Mouse (Mus musculus) right cerebral cortex, adult 2 months (tissue): ENCODE results near the gene Zhx3.

ENCODE experiments used
- DNase-seq, 2 experiments: peaks; one replicate each; pipeline ENCODE4 v3.0.0; 2021 to 2022; ENCODE audit warnings: low spot score in 2 of 2

The Zhx3 gene

DNA sequence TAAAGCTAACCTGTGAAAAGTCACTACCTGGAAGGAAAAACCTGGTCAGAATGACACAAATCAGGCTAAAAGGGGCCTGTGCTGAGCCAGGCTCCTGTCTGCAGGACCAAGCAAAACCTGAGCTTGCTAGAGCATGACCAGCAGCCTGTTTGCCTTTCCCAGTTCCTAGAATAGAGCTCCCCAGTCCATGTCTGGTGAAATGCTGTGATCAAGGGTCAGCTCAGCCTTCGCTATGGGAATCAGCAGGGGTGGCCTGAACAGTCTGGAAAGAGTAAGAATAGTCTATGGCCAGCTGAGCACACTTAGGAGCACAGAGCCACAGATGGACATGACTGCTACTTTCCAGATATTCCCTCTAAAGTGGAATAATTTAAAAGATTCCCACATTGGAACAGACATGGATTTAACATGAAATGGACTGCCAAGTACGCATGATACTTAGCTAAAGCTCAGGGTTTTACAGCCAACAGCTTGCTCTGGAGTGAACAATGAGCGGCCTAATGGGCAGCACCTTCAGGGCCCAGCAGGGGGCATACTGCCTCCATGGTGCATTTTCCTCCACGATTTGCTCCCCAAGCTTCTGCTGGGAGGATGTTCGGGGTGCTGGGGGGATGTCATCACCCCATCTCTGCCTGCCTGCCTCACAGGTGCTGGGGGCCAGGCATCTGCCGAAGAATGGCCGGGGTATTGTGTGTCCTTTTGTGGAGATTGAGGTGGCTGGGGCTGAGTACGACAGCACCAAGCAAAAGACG is 112.2 kb downstream of the Zhx3 start:
- peak; percentile 64 to 70 for DNase-seq

DNA sequence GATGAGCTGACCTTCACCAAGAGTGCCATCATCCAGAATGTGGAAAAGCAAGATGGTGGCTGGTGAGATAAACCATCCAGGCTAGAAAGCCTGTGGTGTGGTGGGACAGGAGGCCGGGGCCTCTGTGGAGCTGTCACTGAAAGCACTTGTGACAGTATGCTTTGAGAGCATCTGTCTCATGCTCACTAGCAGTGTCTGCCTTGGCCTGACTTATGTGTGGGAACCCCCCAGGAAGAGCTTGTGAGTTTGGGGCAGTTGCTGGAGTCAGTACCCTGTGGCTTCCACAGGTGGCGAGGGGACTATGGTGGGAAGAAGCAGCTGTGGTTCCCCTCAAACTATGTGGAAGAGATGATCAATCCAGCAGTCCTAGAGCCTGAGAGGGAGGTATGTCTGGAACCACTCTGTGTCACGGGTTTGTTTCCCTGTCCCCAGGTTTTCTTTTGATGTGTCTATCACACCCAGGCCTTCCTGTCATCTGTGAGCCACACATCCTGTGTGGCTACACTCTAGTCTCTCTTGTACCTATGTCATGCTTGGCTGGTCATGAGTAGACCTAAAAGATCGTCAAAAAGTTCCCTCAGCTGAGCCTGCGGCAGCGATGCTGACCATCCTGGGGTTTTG is 116.1 kb downstream of the Zhx3 start:
- no peak for DNase-seq

DNA sequence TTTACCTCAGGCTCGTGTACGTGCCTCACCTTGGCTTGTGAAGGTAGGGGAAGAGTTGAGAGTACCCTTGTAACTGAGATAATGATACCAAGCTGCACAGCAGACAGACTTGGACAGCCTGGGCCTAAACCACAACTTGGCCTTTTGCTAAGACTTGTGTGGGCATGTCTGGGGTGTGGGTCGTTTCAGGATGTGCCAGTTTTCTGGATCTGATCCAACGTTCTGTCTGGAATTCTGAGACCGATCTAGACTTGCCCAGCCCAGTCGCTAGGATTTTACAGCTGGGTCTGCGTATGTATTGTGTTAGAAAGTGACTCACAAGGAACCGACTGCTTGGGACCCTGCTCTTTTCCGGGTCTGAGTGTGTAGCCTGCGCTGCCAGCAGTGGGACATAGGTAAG is 125.7 kb downstream of the Zhx3 start:
- no peak for DNase-seq

DNA sequence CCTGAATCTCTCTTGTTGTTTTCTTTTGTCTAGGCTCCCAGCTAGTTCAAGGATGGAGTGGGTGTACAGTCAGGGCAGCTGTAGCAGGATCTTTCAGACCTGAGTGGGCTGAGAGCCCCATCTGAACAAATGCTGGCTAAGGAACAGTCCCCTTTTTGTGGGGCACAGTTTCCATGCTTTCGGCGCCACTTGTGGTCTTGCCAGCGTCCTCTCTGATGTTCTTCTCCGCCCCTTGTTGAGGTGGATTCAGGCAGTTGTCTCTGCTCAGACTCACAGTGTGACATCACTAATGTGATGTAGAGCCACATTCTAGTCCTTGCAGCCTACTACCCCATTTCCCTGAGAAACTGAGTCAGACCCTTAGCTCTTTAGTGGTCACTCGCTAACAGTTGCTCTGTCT is 126.2 kb downstream of the Zhx3 start:
- DNase-seq, result no peak

DNA sequence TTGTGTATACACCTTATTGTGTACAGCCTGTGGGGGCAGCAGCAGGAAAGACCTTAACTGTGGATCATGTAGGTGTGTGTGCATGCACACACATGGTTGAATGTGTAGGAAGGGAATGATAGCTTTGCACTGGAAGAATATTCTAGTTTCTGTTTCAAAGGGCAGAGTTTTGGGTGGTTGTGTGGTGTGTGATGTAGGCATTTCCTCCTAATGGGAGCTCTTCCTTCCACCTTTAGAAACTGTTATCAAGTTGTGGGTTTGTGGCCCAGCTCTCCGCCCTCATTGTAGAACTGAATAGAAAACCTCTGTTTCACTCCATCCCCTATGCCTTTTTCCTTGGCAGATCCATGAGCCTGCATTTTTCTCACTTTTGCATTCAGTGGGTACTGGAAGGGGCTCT is 127.3 kb downstream of the Zhx3 start:
- no peak for DNase-seq

DNA sequence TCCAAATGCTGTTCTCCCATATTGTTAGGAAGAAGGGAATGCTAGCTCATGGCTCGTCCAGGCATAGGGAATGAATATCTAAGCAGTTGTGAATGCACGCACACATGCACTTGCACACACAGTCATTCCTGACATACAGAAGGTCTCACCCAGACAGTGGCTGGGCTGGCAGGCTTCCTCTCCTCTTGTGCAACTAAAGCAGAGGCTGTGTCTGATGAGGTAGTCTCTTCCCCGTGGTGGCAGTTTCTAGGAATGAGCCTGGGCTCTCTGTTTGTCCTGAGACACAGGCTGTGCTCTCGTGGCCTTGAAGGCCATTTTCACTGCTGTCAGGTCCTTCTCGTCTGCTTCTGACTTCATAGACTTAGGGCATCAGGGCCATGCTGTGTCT is 128.0 kb downstream of the Zhx3 start:
- no peak for DNase-seq

DNA sequence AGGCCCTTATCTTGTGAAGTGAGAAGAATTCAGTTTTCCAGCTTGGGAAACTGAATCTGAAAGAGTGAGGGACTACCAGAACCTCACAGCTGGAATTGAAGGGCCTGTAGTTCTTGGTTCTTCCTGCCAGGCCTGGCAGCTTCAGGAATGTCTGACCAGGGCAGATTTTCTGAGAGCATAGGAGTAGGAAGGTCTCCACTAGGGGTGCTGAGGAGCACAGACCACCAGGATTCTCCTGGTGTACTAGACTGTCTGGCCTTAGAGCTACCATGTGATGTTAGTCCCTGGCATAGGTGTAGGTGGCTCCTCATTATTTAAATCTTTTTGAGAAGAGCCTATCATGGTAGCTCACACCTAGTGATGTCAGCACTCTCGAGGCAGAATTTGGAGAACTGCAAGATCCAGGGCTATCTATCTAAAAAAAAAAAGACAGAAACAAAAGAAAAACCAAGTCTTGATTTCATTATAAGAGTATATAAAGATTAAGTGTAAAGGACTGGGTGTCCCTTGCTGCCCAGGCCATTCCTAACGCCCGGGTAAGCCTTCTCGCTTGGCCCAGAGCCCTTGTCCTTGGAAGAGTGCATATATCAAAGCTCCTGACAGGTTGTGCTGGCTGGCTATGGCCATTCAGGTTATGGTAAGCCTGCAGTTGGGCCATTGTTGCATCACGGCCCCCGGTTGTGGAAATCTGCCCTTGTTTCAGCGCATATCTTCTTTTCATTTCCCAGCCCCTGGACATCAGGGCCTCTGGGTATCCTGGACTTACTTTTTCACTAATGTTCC is 128.6 kb downstream of the Zhx3 start:
- DNase-seq, result peak; percentile 49 to 51

DNA sequence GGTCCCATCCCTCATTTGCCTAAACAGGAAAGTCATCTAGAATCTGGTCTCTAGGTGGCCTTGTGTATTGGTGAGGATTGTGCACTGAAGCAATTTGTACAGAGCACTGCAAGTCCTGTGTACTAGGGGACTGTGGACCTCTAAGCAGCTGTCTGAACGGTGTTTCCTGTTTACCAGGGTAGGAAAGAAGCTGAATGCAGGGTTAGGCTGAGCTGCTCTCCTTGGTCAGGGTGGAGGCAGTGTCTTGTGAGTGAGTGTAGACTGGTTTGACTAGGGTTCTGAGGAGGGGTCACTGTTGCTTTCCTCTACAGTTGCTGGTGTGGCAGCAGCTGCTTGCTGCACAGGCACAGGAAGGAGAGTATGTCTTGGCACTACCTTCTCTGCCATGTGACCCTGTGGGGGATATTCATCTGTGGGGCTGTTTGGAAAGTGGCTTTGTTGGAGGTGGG is 130.6 kb downstream of the Zhx3 start:
- no peak for DNase-seq

DNA sequence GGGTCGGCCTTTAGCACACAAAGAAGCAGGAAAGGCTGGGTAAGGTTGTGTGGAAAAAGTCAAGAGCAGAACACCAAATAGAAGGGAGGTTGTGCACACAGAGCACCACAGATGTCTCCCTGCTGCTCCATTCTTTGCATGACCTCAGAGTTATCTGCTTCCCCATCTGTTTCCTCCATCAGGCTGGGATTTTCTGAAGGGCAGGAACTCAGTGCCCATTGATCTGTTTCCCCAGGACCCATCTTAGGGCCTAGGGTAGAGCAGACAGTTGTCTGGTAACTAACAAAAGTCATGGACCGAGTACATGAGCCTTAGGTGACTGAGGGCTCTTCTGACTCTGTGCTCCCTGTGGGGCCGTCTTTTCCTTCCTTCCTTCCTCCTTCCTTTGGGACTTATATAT is 131.2 kb downstream of the Zhx3 start:
- no peak for DNase-seq

DNA sequence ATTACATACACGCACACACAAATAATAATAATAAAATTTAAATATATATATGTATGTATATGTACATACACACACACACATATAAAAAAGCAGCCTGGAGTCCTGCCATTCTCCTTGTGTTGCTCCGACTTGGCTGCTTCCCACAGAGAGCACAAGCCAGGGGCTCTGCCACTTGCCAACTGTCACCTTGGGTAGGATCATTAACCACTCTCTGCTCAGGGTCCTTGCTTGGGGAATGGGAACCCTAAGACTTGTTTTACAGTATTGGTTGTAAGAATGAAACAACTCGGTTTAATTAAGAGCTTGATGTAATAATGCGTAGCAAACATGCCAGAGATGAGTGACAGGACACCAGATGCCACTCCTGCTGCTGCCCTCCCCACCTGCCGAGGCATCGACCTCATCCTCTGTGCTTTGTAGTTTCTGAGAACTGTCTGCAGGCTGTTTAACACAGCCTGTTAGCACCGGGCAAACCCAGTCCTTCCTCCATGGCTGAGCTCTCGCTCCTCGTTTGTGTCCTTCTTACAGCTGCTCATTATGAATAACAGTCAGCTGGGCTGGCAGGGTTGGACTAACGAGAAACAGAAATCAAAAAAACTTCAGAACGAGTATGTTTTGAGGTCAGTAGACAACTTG is 132.2 kb downstream of the Zhx3 start:
- no peak for DNase-seq

DNA sequence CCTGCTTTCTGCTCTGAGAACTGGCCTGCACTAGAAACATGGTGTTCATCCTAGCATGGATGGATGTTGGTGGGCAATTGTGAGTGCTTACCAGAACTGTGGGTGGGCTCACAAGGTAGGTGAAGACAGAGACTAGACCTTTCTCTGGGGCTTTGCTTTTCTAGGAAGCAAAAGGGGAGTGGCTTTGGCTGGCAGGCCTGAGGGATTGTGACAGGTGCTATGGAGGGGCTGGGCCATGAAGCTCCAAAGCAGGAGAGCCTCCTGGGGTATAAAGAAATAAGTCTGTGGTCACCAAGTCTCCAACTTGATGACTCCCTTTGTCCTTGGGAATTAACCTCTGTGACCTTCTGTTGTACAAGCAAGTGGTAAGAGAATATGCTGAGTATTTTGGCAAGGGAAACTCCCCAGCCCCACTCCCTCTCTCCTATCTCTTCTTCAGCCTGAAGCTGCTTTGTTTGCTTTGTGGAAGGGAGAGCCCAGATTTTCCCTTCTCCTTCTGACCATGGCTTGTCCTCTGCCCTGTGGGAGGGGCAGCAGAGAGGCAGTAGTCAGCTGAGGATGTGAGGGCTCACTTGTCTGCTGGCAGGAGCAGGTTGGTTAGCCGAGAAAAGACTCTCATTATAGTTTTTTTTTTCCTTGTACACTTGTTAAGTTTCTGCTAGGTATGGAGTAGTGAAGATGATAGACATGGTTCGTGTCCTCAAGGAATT is 133.0 kb downstream of the Zhx3 start:
- DNase-seq, result no peak

DNA sequence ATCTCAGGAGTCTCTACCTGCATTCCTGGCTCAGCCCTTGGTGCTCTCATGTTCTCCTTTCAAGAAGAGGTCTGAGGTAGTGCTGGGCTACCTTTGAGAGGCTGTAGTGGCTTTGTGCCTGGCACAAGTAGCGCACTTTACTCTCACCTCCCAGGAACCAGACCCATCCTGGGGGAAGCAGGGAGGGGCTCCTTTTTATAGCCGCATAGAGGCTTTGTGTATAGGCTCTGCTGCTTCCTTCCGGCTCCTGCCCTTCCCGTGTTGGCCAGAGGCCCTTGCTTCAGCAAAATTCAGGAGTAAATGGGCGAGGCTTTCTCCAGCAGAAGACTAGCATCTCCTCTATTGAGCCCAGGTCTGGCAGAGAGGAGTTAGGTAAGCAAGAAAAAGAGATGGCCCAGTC is 134.4 kb downstream of the Zhx3 start:
- no peak for DNase-seq

DNA sequence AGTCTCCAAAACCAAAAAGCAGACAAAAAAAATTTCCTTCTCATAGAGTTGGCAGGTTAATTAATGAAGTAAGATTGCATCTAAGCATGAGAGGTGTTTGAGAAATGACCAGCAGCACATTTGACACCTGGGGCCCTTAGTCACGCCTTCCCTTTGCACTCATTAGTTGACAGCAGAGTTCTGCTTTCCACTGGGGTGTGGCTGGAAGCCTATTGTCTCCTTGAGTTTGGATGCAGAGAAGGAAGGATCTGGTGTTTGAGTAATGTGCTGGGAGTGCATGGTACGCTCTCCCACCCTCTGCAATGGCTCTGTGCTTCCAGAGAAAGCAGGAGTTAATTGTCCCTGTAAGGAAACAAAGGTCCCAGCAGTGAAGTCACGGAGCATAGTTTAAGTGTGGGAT is 136.3 kb downstream of the Zhx3 start:
- no peak for DNase-seq

DNA sequence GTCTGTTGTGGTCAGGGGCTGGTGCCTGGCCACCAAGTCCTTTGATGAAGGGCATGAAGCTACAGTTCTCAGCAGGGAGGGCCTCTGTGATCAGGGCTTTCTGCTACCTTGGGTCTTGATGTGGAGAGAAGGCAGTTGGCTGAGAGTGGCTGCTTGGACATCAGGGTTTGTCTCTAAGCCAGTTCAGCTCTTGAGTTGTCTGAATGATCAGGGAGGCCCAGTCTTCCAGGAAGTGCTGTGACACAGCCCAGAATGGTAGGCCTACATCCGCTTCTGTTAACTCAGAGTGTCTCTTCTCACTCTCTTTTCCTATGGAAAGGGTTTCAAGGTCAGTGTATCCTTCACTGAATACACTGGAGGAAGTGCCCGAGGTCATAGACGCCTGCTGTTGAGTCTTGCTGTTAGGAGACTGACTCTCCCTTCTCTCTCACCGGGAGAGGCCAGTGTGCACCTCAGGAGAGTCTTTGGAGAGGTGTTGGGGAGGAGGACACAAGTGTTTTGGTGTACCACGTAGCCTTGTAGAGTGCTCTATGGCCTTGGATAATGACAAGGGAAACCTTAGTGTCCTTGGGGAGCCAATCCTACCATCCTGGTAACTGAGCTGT is 137.0 kb downstream of the Zhx3 start:
- DNase-seq, result no peak

DNA sequence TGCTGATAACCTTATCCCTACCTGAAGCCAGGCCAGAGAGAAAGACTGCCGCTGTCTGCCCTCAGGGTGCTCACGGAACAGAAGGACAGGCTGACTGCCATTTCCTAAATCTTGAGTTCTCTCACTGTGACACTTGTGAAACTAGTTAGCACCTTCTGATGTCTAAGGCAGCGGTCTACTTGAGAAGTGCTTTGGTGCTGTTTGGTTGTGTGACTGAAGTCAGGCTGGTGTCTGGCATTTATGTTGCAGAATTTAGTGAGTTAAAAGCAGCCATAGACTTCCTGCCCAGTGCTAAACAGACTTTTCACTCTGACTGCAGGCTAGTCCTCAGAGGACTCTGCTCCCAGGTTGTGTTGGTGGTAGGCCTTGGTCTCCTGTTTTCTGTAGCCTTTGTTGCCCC is 138.5 kb downstream of the Zhx3 start:
- no peak for DNase-seq

DNA sequence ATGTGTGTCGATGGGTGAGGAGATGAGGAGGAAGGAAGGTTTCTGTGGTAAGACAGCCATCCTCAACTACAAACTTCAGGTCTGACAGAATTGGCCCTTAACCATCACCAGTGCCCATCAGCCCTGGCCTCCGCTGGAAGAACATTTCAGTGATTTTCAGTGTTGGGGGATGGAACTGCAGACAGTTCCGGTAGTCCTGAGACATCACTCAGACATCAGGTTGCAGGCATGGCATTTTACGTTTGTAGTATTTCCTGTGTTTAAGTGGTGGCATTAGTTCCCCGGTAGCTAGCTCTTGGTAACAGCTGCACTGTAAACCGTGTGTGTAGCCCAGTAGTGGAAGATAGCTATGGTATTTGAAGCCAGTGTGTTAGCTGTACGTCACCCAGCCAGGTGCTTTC is 139.7 kb downstream of the Zhx3 start:
- DNase-seq, result no peak

DNA sequence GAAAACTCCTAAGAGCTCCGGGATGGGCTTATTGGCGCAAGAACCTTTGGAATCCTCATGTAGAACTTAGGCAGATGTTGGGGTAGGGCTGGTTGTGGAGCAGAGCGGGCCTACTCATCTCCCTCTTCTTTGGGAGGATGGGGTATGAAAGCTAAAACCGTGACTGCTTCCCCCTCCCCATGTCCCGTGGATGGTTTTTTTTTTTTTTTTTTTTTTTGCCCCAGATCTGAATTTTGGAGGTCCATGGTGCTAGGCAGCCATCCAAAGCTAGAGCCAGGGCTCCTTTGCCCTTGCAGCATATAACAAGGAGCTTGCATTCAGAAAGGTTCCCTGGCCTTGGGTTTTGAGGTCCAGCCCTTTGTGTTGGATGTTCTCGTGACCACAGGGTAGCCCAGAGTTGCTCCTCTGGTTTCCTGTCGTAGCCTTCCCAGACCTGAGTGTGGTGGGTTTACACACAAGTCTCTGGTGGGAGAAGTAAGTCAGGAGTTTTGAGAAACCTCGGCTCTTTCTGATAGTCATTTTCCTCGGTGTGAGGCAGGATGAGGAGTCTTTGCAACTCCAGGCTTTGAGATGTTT is 140.3 kb downstream of the Zhx3 start:
- no peak for DNase-seq

DNA sequence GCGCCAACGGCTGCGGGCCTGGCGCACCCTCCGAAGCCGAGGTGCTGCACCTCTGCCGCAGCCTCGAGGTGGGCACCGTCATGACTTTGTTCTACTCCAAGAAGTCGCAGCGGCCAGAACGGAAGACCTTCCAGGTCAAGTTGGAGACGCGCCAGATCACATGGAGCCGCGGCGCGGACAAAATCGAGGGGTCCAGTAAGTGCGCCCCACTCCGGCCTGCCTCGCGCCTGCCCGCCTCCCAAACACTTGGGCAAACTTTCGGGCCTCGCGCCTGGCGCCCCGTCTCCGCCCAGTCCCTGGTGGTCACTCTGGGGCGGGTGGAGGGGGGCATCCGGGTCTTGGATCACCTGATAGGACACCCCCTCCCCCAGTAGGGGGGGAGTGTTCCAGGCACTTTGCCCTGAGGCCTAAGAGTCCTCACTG is 140.9 kb downstream of the Zhx3 start:
- peak; percentile 40 to 46 for DNase-seq

DNA sequence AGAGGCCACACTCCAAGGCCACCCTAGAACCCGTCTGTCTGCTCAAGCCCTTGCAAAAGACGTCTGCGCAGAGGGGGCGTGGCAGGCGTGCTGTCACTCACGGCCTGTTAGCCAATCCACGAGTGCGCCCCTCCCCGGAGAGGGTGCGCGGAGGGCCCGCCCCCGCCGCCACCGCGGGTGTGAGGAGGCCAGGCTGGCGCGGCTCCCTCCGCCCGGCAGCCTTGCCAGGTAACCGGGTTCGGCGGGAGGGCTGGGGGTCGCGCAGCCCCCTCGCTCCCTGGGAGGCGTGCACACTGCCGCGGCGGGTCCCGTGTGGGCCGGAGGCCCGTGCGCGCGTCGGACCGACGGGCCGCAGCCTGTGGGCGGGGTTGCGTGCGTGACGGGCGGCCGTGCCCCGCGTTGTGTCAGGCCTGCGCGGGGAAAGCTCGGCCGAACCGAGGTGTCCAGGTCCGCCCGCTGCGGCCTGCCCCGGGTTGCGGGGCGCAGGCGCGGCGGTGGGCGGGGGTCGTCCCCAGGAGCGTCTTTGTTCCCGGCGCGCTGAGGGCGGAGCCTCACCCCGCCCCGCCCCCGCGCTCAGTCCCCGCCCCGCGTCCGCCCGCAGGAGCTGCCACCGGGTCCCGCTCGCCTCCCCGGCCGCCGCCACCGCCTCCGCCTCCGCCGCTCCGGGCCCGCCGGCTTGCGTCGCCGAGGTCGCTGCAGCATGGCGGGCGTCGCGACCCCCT is 141.5 kb downstream of the Zhx3 start, which contains the start of gene Plcg1:
Gene Plcg1, plus strand, starts transcription at position 184 of the 722 bp plus-strand sequence.
- DNase-seq, result peak; percentile 91 to 96

DNA sequence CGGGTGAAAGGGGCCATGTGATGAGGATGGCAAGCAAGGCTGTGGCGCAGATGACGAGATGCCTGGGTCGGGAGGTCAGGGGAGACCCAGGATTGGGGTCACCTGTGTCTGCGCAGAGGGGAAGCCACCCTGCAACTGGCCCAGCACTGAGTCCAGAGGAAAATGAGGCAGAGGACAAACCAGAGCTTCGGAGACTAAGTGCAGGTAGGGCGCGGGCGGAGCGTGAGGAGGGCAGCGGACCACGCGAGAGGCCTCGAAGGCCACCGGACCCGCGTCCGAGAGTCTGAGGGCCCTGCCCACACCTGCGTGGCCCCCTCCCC is 142.0 kb downstream of the Zhx3 start:
- no peak for DNase-seq
